Mouse (Mus musculus) liver, postnatal 0 days (tissue): Measurements from ENCODE around the gene Wfdc13. TPM values are rescaled to one million over a fixed set of nuclear protein-coding genes. Genes with fewer than 3 reads are reported as not detected.
A peak's percentile ranks its signal among the peaks of the same experiment; 100 is the strongest.

Experiments
- ATAC-seq: fragments of 200-750 bp; cut with Nextera tagmentation; 2 replicates; pipeline ENCODE4 v1.8.0; 2017; ENCODE audit warnings: mild to moderate bottlenecking, moderate library complexity
- DNase-seq: peaks from one replicate; pipeline ENCODE4 v3.0.0-alpha.2; 2016
- H3K27ac ChIP-seq: fragments of 300-500 bp; sonication (generic); 2 replicates; pipeline ENCODE4 v1.5.1; 2014; ENCODE audit warnings: antibody characterized with exemption, moderate library complexity, mild to moderate bottlenecking, low read depth
- H3K27me3 ChIP-seq: fragments of 300-500 bp; sonication (generic); 2 replicates; pipeline ENCODE4 v1.6.1; 2014; ENCODE audit warnings: low read length, control low read depth, mixed read lengths; ENCODE audit not compliant: insufficient read depth
- H3K36me3 ChIP-seq: fragments of 300-500 bp; sonication (generic); replicated peaks from 2 replicates; pipeline ENCODE4 v1.6.1; 2014; ENCODE audit warnings: mild to moderate bottlenecking, control low read depth, low read length, moderate library complexity, mixed read lengths; ENCODE audit not compliant: insufficient read depth
- H3K4me1 ChIP-seq: fragments of 300-500 bp; sonication (generic); 2 replicates; pipeline ENCODE4 v1.6.1; 2014; ENCODE audit warnings: antibody characterized with exemption, mild to moderate bottlenecking, control low read depth; ENCODE audit not compliant: insufficient read depth
- H3K4me2 ChIP-seq: fragments of 300-500 bp; sonication (generic); 2 replicates; pipeline ENCODE4 v1.6.1; 2014; ENCODE audit warnings: low read depth, mild to moderate bottlenecking, low read length, moderate library complexity, mixed read lengths
- H3K4me3 ChIP-seq: fragments of 300-500 bp; sonication (generic); 2 replicates; pipeline ENCODE4 v1.5.1; 2014; ENCODE audit warnings: low read depth, low read length
- H3K9ac ChIP-seq: fragments of 300-500 bp; sonication (generic); replicated peaks from 2 replicates; pipeline ENCODE4 v1.6.1; 2014; ENCODE audit warnings: mild to moderate bottlenecking, moderate library complexity
- H3K9me3 ChIP-seq: fragments of 300-500 bp; sonication (generic); 2 replicates; pipeline ENCODE4 v1.6.1; 2016; ENCODE audit warnings: mild to moderate bottlenecking, control low read depth, low read length, mixed read lengths
- CTCF ChIP-seq: sonication (generic); IDR thresholded peaks from 2 replicates; pipeline ENCODE4 v1.5.1; 2016; ENCODE audit warnings: antibody characterized with exemption, low read depth
- EP300 ChIP-seq: IDR thresholded peaks from 2 replicates; pipeline ENCODE4 v1.6.1; 2016; ENCODE audit warnings: antibody characterized with exemption, low read depth, mild to moderate bottlenecking
- WGBS: fragments of 180-500 bp; shearing (Covaris S2); extraction: QIAGEN DNeasy Blood & Tissue Kit; methylation state at CpG from one replicate; pipeline ENCODE4 v1.1.7; 2014; ENCODE audit not compliant: insufficient replicate concordance; 5-methylcytosine and 5-hydroxymethylcytosine counted together
- polyA plus RNA-seq: library from polyadenylated mRNA; unstranded; fragments of >200 nt; fragmentation: Nextera tagmentation; extraction: Ambion mirVana; gene quantifications from 2 replicates; pipeline ENCODE4 v1.2.1, GENCODE M21; 2015

The Wfdc13 gene
- polyA plus RNA-seq: not detected in 2 replicates

GRCm38 (mm10) chr2:164684807-164685206 lies at the start of gene Wfdc13:
Gene Wfdc13 (plus strand): TSS chr2:164685107.
- TF ChIP-seq EP300 (no peak), CTCF (no peak)
- Histone ChIP-seq H3K27ac (no peak within 1 kb of the TSS), H3K4me3 (no peak within 1 kb of the TSS), H3K27me3 (no peaks in the 10 kb centered on the region), H3K9me3 (no peaks in the 10 kb centered on the region), H3K4me2 (no peak within 1 kb of the TSS), H3K9ac (no peak within 1 kb of the TSS), H3K4me1 (no peaks in the 10 kb centered on the region), H3K36me3 (no peaks in the 10 kb centered on the region)
- no peak for ATAC-seq
- 52% methylated on average over 3 of the region's 3 CpGs for WGBS
- no peak for DNase-seq

- no peak overlapping the region for H3K9ac ChIP-seq
- DNase-seq (no peak), ATAC-seq (no peak)
- H3K4me2 ChIP-seq: no peak overlapping the region
- no peak overlapping the region for H3K4me3 ChIP-seq
- H3K27me3 ChIP-seq: no peaks in the 10 kb centered on the region
- no peaks in the 10 kb centered on the region for H3K36me3 ChIP-seq
- no peak overlapping the region for H3K27ac ChIP-seq
- TF ChIP-seq CTCF (peak; percentile 49), EP300 (no peak)
- H3K9me3 ChIP-seq: no peaks in the 10 kb centered on the region
- WGBS: 69% methylated on average over 9 of the region's 9 CpGs
- no peaks in the 10 kb centered on the region for H3K4me1 ChIP-seq
Measured at GRCm38 (mm10) chr2:164635266-164635665, 49.6 kb upstream of the Wfdc13 start.

GRCm38 (mm10) chr2:164638696-164639095 lies 46.2 kb upstream of the Wfdc13 start, which contains the start of gene Wfdc16:
Gene Wfdc16 (minus strand): TSS chr2:164638796.
- 74% methylated on average over 3 of the region's 3 CpGs for WGBS

GRCm38 (mm10) chr2:164641129-164641528 lies 43.8 kb upstream of the Wfdc13 start:
- Histone ChIP-seq H3K27me3 (no peaks in the 10 kb centered on the region), H3K4me1 (0 out of 2 replicates have a peak, but pooled peaks cover 2% of the 10 kb centered on the region), H3K4me3 (no peak overlapping the region), H3K9ac (no peak overlapping the region), H3K36me3 (no peaks in the 10 kb centered on the region), H3K9me3 (no peaks in the 10 kb centered on the region), H3K4me2 (no peak overlapping the region), H3K27ac (no peak overlapping the region)
- DNase-seq (peak; percentile 20), ATAC-seq (no peak)
- whole genome bisulfite sequencing: 39% methylated on average over 7 of the region's 7 CpGs
- TF ChIP-seq EP300 (no peak), CTCF (no peak)

More at GRCm38 (mm10) chr2:164638696-164639095, 46.2 kb upstream of the Wfdc13 start, which contains the start of gene Wfdc16:
- ATAC-seq: no peak
- H3K27me3 ChIP-seq: no peaks in the 10 kb centered on the region
- no peak for TF ChIP-seq CTCF
- no peak for TF ChIP-seq EP300
- H3K4me1 ChIP-seq: 0 out of 2 replicates have a peak, but pooled peaks cover 2% of the 10 kb centered on the region
- no peak within 1 kb of the TSS for H3K27ac ChIP-seq
- no peak within 1 kb of the TSS for H3K9ac ChIP-seq
- no peak within 1 kb of the TSS for H3K4me3 ChIP-seq
- DNase-seq: no peak
- no peaks in the 10 kb centered on the region for H3K9me3 ChIP-seq
- no peaks in the 10 kb centered on the region for H3K36me3 ChIP-seq
- H3K4me2 ChIP-seq: no peak within 1 kb of the TSS

- H3K4me3 ChIP-seq: no peak overlapping the region
- ATAC-seq: no peak
- H3K27me3 ChIP-seq: no peaks in the 10 kb centered on the region
- no peak for DNase-seq
- no peak overlapping the region for H3K27ac ChIP-seq
- H3K4me2 ChIP-seq: no peak overlapping the region
- H3K36me3 ChIP-seq: no peaks in the 10 kb centered on the region
- no peak for TF ChIP-seq CTCF
- no peak for TF ChIP-seq EP300
- H3K9ac ChIP-seq: no peak overlapping the region
- no peaks in the 10 kb centered on the region for H3K9me3 ChIP-seq
- 82% methylated on average over 13 of the region's 13 CpGs for WGBS
- 0 out of 2 replicates have a peak, but pooled peaks cover 2% of the 10 kb centered on the region for H3K4me1 ChIP-seq
Measured at GRCm38 (mm10) chr2:164641881-164642673, 42.8 kb upstream of the Wfdc13 start.

- ATAC-seq (no peak), DNase-seq (peak; percentile 60)
- H3K36me3 ChIP-seq: no peaks in the 10 kb centered on the region
- no peak within 1 kb of the TSS for H3K9ac ChIP-seq
- 0 out of 2 replicates have a peak, but pooled peaks cover 2% of the 10 kb centered on the region for H3K27me3 ChIP-seq
- H3K4me2 ChIP-seq: no peak within 1 kb of the TSS
- H3K4me3 ChIP-seq: no peak within 1 kb of the TSS
- H3K27ac ChIP-seq: no peak within 1 kb of the TSS
- WGBS: 16% methylated on average over 11 of the region's 11 CpGs
- no peaks in the 10 kb centered on the region for H3K4me1 ChIP-seq
- TF ChIP-seq CTCF (peak; percentile 84), EP300 (no peak)
- no peaks in the 10 kb centered on the region for H3K9me3 ChIP-seq
Measured at GRCm38 (mm10) chr2:164655858-164656257, 29.0 kb upstream of the Wfdc13 start, which contains the start of gene Wfdc10. Gene Wfdc10 (plus strand): TSS chr2:164656046.
